Mouse (Mus musculus): Measurements from ENCODE around the gene Clec16a. TPM values are rescaled to one million over a fixed set of nuclear protein-coding genes. Genes with fewer than 3 reads are reported as not detected.

Clec16a gene
- polyA plus RNA-seq, 1 experiment from 2014 or later: 27.2 TPM

GRCm38 (mm10) chr16:10640041-10640440 lies 94.9 kb downstream of the Clec16a start:
- H3K4me1 ChIP-seq: peaks cover 12% of the 10 kb centered on the region; the same call in 1 of the 2 replicates
- no peak overlapping the region for H3K27ac ChIP-seq (replicated peaks)
- 9% methylated on average over 5 of the region's 5 CpGs for WGBS
- no peaks in the 10 kb centered on the region for H3K9me3 ChIP-seq (replicated peaks)
- no peaks in the 10 kb centered on the region for H3K27me3 ChIP-seq (ENCODE audit: low read depth, poor library complexity, severe bottlenecking)
- no peaks in the 10 kb centered on the region for H3K36me3 ChIP-seq
- peak; percentile 76 for DNase-seq (ENCODE audit: low spot score)
- H3K4me3 ChIP-seq: no peak overlapping the region

- Histone ChIP-seq H3K4me1 (peaks cover 12% of the 10 kb centered on the region; the same call in 1 of the 2 replicates), H3K36me3 (no peaks in the 10 kb centered on the region), H3K4me3 (no peak overlapping the region), H3K27me3 (ENCODE audit: low read depth, poor library complexity, severe bottlenecking) (no peaks in the 10 kb centered on the region), H3K27ac (replicated peaks) (no peak overlapping the region), H3K9me3 (replicated peaks) (no peaks in the 10 kb centered on the region)
- 85% methylated on average over 1 of the region's 1 CpGs for WGBS
- no peak for DNase-seq (ENCODE audit: low spot score)
These were observed 96.0 kb downstream of the Clec16a start for GRCm38 (mm10) chr16:10641146-10641545.

- no peak for DNase-seq (ENCODE audit: low spot score)
- H3K27me3 ChIP-seq (ENCODE audit: low read depth, poor library complexity, severe bottlenecking): no peaks in the 10 kb centered on the region
- no peak overlapping the region for H3K4me3 ChIP-seq
- no peaks in the 10 kb centered on the region for H3K36me3 ChIP-seq
- no peak overlapping the region for H3K27ac ChIP-seq (replicated peaks)
- no peaks in the 10 kb centered on the region for H3K9me3 ChIP-seq (replicated peaks)
- H3K4me1 ChIP-seq: peaks cover 10% of the 10 kb centered on the region; the same call in 1 of the 2 replicates
- 59% methylated on average over 4 of the region's 4 CpGs for WGBS
These were observed 97.9 kb downstream of the Clec16a start for GRCm38 (mm10) chr16:10642857-10643633.

- H3K4me3 ChIP-seq: no peak overlapping the region
- no peak for DNase-seq (ENCODE audit: low spot score)
- no peak overlapping the region for H3K27ac ChIP-seq (replicated peaks)
- H3K9me3 ChIP-seq (replicated peaks): no peaks in the 10 kb centered on the region
- no peaks in the 10 kb centered on the region for H3K36me3 ChIP-seq
- no peaks in the 10 kb centered on the region for H3K27me3 ChIP-seq (ENCODE audit: low read depth, poor library complexity, severe bottlenecking)
- peaks cover 15% of the 10 kb centered on the region for H3K4me1 ChIP-seq
These were observed 99.1 kb downstream of the Clec16a start for GRCm38 (mm10) chr16:10644238-10644637.

- no peak for DNase-seq (ENCODE audit: low spot score)
- Histone ChIP-seq H3K4me3 (no peak overlapping the region), H3K4me1 (peaks cover 15% of the 10 kb centered on the region), H3K36me3 (no peaks in the 10 kb centered on the region), H3K27ac (replicated peaks) (no peak overlapping the region), H3K27me3 (ENCODE audit: low read depth, poor library complexity, severe bottlenecking) (no peaks in the 10 kb centered on the region), H3K9me3 (replicated peaks) (no peaks in the 10 kb centered on the region)
- 89% methylated on average over 8 of the region's 8 CpGs for WGBS
These were observed 99.6 kb downstream of the Clec16a start for GRCm38 (mm10) chr16:10644731-10645130.

- DNase-seq (ENCODE audit: low spot score): no peak
- no peak overlapping the region for H3K4me3 ChIP-seq
- H3K4me1 ChIP-seq: peaks cover 24% of the 10 kb centered on the region
- H3K36me3 ChIP-seq: no peaks in the 10 kb centered on the region
- no peaks in the 10 kb centered on the region for H3K27me3 ChIP-seq (ENCODE audit: low read depth, poor library complexity, severe bottlenecking)
- H3K9me3 ChIP-seq (replicated peaks): no peaks in the 10 kb centered on the region
- H3K27ac ChIP-seq (replicated peaks): no peak overlapping the region
These were observed 106.7 kb downstream of the Clec16a start for GRCm38 (mm10) chr16:10651804-10652203.

GRCm38 (mm10) chr16:10652935-10653334 lies 107.8 kb downstream of the Clec16a start:
- Histone ChIP-seq H3K4me1 (peaks cover 34% of the 10 kb centered on the region), H3K27me3 (ENCODE audit: low read depth, poor library complexity, severe bottlenecking) (no peaks in the 10 kb centered on the region), H3K27ac (replicated peaks) (no peak overlapping the region), H3K36me3 (no peaks in the 10 kb centered on the region), H3K9me3 (replicated peaks) (no peaks in the 10 kb centered on the region), H3K4me3 (no peak overlapping the region)
- no peak for DNase-seq (ENCODE audit: low spot score)
- WGBS: 82% methylated on average over 3 of the region's 3 CpGs

GRCm38 (mm10) chr16:10655236-10655635 lies 110.1 kb downstream of the Clec16a start:
- Histone ChIP-seq H3K36me3 (no peaks in the 10 kb centered on the region), H3K4me1 (peaks cover 42% of the 10 kb centered on the region), H3K4me3 (no peak overlapping the region), H3K27me3 (ENCODE audit: low read depth, poor library complexity, severe bottlenecking) (no peaks in the 10 kb centered on the region), H3K9me3 (replicated peaks) (no peaks in the 10 kb centered on the region), H3K27ac (replicated peaks) (no peak overlapping the region)
- DNase-seq (ENCODE audit: low spot score): no peak
- 88% methylated on average over 3 of the region's 3 CpGs for WGBS

- Histone ChIP-seq H3K27ac (replicated peaks) (no peak overlapping the region), H3K36me3 (no peaks in the 10 kb centered on the region), H3K4me1 (peaks cover 45% of the 10 kb centered on the region), H3K4me3 (no peak overlapping the region), H3K27me3 (ENCODE audit: low read depth, poor library complexity, severe bottlenecking) (no peaks in the 10 kb centered on the region), H3K9me3 (replicated peaks) (no peaks in the 10 kb centered on the region)
- WGBS: 72% methylated on average over 3 of the region's 3 CpGs
- no peak for DNase-seq (ENCODE audit: low spot score)
These were observed 110.8 kb downstream of the Clec16a start for GRCm38 (mm10) chr16:10655926-10656325.

GRCm38 (mm10) chr16:10656461-10656860 lies 111.3 kb downstream of the Clec16a start:
- Histone ChIP-seq H3K27ac (replicated peaks) (no peak overlapping the region), H3K27me3 (ENCODE audit: low read depth, poor library complexity, severe bottlenecking) (no peaks in the 10 kb centered on the region), H3K4me1 (peaks cover 45% of the 10 kb centered on the region), H3K9me3 (replicated peaks) (no peaks in the 10 kb centered on the region), H3K4me3 (no peak overlapping the region), H3K36me3 (no peaks in the 10 kb centered on the region)
- 64% methylated on average over 2 of the region's 2 CpGs for WGBS
- DNase-seq (ENCODE audit: low spot score): no peak

GRCm38 (mm10) chr16:10656939-10657338 lies 111.8 kb downstream of the Clec16a start:
- WGBS: 76% methylated on average over 1 of the region's 1 CpGs
- no peak for DNase-seq (ENCODE audit: low spot score)
- no peaks in the 10 kb centered on the region for H3K9me3 ChIP-seq (replicated peaks)
- 0 out of 2 replicates have a peak overlapping the region, but pooled peaks have one; percentile 73 for H3K27ac ChIP-seq (replicated peaks)
- H3K36me3 ChIP-seq: no peaks in the 10 kb centered on the region
- H3K27me3 ChIP-seq (ENCODE audit: low read depth, poor library complexity, severe bottlenecking): no peaks in the 10 kb centered on the region
- H3K4me3 ChIP-seq: no peak overlapping the region
- peaks cover 42% of the 10 kb centered on the region for H3K4me1 ChIP-seq

- DNase-seq (ENCODE audit: low spot score): no peak
- Histone ChIP-seq H3K27me3 (ENCODE audit: low read depth, poor library complexity, severe bottlenecking) (no peaks in the 10 kb centered on the region), H3K9me3 (replicated peaks) (no peaks in the 10 kb centered on the region), H3K4me3 (no peak overlapping the region), H3K27ac (replicated peaks) (0 out of 2 replicates have a peak overlapping the region, but pooled peaks have one; percentile 10), H3K36me3 (no peaks in the 10 kb centered on the region), H3K4me1 (peaks cover 41% of the 10 kb centered on the region)
- WGBS: 86% methylated on average over 2 of the region's 2 CpGs
These were observed 114.1 kb downstream of the Clec16a start for GRCm38 (mm10) chr16:10659211-10659610.

GRCm38 (mm10) chr16:10660526-10660925 lies 115.4 kb downstream of the Clec16a start:
- no peaks in the 10 kb centered on the region for H3K9me3 ChIP-seq (replicated peaks)
- no peak overlapping the region for H3K4me3 ChIP-seq
- H3K36me3 ChIP-seq: no peaks in the 10 kb centered on the region
- no peak for DNase-seq (ENCODE audit: low spot score)
- peaks cover 50% of the 10 kb centered on the region for H3K4me1 ChIP-seq
- 0 out of 2 replicates have a peak overlapping the region, but pooled peaks have one; percentile 17 for H3K27ac ChIP-seq (replicated peaks)
- no peaks in the 10 kb centered on the region for H3K27me3 ChIP-seq (ENCODE audit: low read depth, poor library complexity, severe bottlenecking)

Measured in midbrain, embryonic 10.5 days (tissue).